Mouse (Mus musculus): ENCODE results near the gene Vps50.

DNA sequence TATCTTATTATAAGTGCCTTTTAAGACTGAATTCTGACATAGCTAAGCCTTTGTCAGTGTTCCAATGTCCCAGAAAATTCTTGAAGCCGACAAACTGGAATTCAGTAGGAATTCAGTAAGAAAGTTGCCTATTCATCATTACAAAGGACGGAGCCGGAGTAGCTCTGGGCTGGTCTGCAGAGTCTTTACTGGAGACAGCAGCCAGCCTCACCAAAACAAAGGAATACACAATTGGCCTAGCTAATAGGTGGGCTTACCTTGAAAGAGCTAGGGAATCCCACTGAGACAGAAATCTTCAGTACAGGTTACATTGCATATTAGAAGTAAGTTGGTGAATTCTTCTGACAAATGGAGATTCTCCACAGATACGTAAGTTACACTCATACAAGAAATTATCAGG, 59.0 kb downstream of the Vps50 start:
- TF ChIP-seq CTCF (IDR thresholded peaks at IDR 0.05; ENCODE audit: extremely low read depth, insufficient read length, insufficient replicate concordance, low read depth, low read length) (no peak), POLR2A (IDR thresholded peaks at IDR 0.05; ENCODE audit: low read depth, low read length) (no peak)

Data from small intestine, adult 2 months (tissue).